Mouse (Mus musculus) lung, adult 2 months (tissue): Measurements from ENCODE around the gene Tbx20.

Experiments
- CTCF ChIP-seq: fragments of 200-500 bp; IDR thresholded peaks from 2 replicates; pipeline ENCODE4 v1.5.1; 2011; ENCODE audit warnings: mild to moderate bottlenecking, low read length, control low read depth; ENCODE audit not compliant: insufficient read depth
- POLR2A ChIP-seq: fragments of 200-500 bp; IDR thresholded peaks from 2 replicates; pipeline ENCODE4 v1.6.1; 2011; ENCODE audit warnings: low read depth, mild to moderate bottlenecking, control low read depth, low read length, borderline replicate concordance; ENCODE audit errors: extremely low read depth

DNA sequence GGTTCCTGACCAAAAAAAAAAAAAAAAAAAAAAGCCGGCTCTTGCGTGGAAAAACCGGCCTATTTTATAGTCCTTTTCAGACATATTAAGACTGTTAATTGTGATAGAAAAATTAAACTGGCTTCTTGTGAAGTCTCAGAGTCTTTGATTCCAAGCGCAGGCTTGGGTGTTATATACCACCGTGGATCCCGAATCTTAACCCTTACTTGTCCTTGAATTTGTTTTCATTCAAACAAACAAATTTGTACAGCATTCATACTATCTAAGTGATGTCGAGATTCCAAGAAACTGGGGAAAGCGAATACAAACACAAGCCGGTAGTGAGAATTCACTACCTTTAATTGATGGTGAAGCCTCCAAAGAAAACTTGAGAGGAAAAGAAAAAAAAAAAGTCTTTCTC, 932 bp downstream of the Tbx20 start:
- TF ChIP-seq CTCF, result no peak
- TF ChIP-seq POLR2A, result no peak
